Mouse (Mus musculus) liver, adult 2 months (tissue): ENCODE data around the gene Lamtor3.

Experiments
- CTCF ChIP-seq: fragments of 200-500 bp; IDR thresholded peaks from 2 replicates; pipeline ENCODE4 v1.5.1; 2011; ENCODE audit warnings: low read depth, low read length, control low read depth
- POLR2A ChIP-seq: fragments of 200-500 bp; IDR thresholded peaks from 2 replicates; pipeline ENCODE4 v1.6.1; 2011; ENCODE audit warnings: low read length, control low read depth; ENCODE audit not compliant: insufficient read depth; ENCODE audit errors: extremely low read depth

GRCm38 (mm10) chr3:137977629-137978041 lies 59.3 kb downstream of the Lamtor3 start:
- TF ChIP-seq CTCF: no peak
- no peak for TF ChIP-seq POLR2A
